Mouse (Mus musculus) right cerebral cortex, postnatal 4 days (tissue): Measurements from ENCODE around the gene Cldn10.
A peak's percentile ranks its signal among the peaks of the same experiment; 100 is the strongest.
"Not testable (repeated sequence)": the region's sequence is repeated elsewhere in the genome, so short reads cannot be mapped to it uniquely, and the experiment has no call there.

Experiments used
- DNase-seq: peaks from one replicate; pipeline ENCODE4 v3.0.0-alpha.2; 2022

Cldn10 gene

GRCm38 (mm10) chr14:118787621-118788020 is at the start of gene Cldn10:
TSS of gene Cldn10 (plus strand) at chr14:118787908.
- no peak for DNase-seq

GRCm38 (mm10) chr14:118741780-118742179 is 45.9 kb upstream of the Cldn10 start:
- DNase-seq: no peak

GRCm38 (mm10) chr14:118742862-118743261 is 44.8 kb upstream of the Cldn10 start:
- DNase-seq: no peak

- DNase-seq: no peak
These were observed 38.6 kb upstream of the Cldn10 start for GRCm38 (mm10) chr14:118749068-118749467.

GRCm38 (mm10) chr14:118749715-118750114 is 38.0 kb upstream of the Cldn10 start:
- no peak for DNase-seq

- no peak for DNase-seq
These were observed 37.1 kb upstream of the Cldn10 start for GRCm38 (mm10) chr14:118750505-118751192.

GRCm38 (mm10) chr14:118751193-118751753 is 36.4 kb upstream of the Cldn10 start:
- no peak for DNase-seq

- no peak for DNase-seq
These were observed 31.7 kb upstream of the Cldn10 start for GRCm38 (mm10) chr14:118756015-118756414.

GRCm38 (mm10) chr14:118756566-118756965 is 31.1 kb upstream of the Cldn10 start:
- DNase-seq: no peak

- DNase-seq: not testable (repeated sequence)
These were observed 24.3 kb upstream of the Cldn10 start for GRCm38 (mm10) chr14:118763362-118763761.

- DNase-seq: no peak
These were observed 23.7 kb upstream of the Cldn10 start for GRCm38 (mm10) chr14:118763917-118764495.

GRCm38 (mm10) chr14:118765306-118765705 is 22.4 kb upstream of the Cldn10 start:
- no peak for DNase-seq

GRCm38 (mm10) chr14:118765951-118766350 is 21.8 kb upstream of the Cldn10 start:
- no peak for DNase-seq

GRCm38 (mm10) chr14:118766368-118766767 is 21.3 kb upstream of the Cldn10 start:
- no peak for DNase-seq

- DNase-seq: peak; percentile 71
These were observed 19.9 kb upstream of the Cldn10 start for GRCm38 (mm10) chr14:118767673-118768353.

- no peak for DNase-seq
These were observed 19.4 kb upstream of the Cldn10 start for GRCm38 (mm10) chr14:118768354-118768713.

GRCm38 (mm10) chr14:118773668-118774067 is 14.0 kb upstream of the Cldn10 start:
- DNase-seq: no peak

- DNase-seq: no peak
These were observed 12.9 kb upstream of the Cldn10 start for GRCm38 (mm10) chr14:118774507-118775428.

GRCm38 (mm10) chr14:118775554-118775953 is 12.2 kb upstream of the Cldn10 start:
- no peak for DNase-seq

- DNase-seq: no peak
These were observed 11.3 kb upstream of the Cldn10 start for GRCm38 (mm10) chr14:118776372-118776771.

- DNase-seq: no peak
These were observed 10.2 kb upstream of the Cldn10 start for GRCm38 (mm10) chr14:118777478-118777877.

- no peak for DNase-seq
These were observed 6.1 kb upstream of the Cldn10 start for GRCm38 (mm10) chr14:118781601-118782000.

GRCm38 (mm10) chr14:118782241-118782640 is 5.5 kb upstream of the Cldn10 start:
- DNase-seq: no peak
